8 mouse cellular contexts compared by ENCODE assay signal in the genomic region with DNA sequence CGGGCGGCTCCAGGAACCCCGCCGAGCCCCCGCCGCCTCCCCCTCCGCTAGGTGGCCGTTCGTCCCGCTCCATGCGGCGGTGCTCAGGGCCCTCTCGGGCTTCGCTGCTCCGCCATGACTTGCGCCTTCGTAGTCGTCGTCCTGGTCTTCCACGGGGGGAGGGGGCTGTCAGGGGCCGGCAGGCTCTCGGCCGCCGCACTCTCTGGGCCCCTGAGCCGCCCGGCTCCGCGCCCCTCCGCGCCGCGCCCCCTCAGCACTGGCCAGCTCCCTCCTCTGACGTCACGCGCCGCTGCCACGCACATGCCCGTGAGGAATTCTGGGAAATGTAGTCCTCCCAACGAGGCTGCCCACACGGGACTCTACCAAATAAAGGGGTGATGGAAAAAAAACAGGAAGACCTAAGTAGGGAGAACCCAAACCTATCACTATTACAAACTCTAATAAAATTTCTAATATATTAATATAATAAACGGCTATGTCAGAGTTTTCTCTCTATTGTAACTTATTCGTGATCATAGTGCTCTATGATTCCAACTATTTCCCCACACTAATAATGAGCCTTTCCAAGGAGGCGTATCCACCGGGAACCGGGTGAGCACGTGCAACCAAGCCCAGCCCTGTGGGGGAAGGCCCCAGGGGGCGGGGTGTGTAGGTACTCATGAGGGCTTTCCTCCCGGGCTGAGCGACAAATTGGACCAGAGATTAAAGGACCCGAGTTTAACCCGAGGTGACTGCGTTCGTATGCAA. TPM values are rescaled to one million over a fixed set of nuclear protein-coding genes. Genes with fewer than 3 reads are reported as not detected.
DNase-seq lines count a peak whose midpoint lies in the region; ATAC-seq and TF ChIP-seq lines count a peak whose summit lies in the region.

No protein-coding gene starts in this region.

- TF ChIP-seq POLR2A in MEL (IDR thresholded peaks at IDR 0.05; ENCODE audit: control insufficient read depth in 1 of 2, insufficient read depth in 1 of 2, low read depth in 1 of 2, low read length in 2 of 2, poor library complexity in 1 of 2): peak; percentile 47 to 62; a peak in 2 of 4 replicates
- TF ChIP-seq POLR2A in cerebellum, adult 2 months (IDR thresholded peaks at IDR 0.05; ENCODE audit: borderline replicate concordance, insufficient read depth, low read length): peak; percentile 28; the same call in 1 of the 2 replicates

- peak overlapping the region; percentile 89 for H3K9ac ChIP-seq in MEL (ENCODE audit: control insufficient read depth, low read depth, low read length, poor library complexity, severe bottlenecking)
- H3K9ac ChIP-seq in forebrain, postnatal 0 days: peak overlapping the region; percentile 49
- H3K9ac ChIP-seq in lung, embryonic 16.5 days (ENCODE audit: low read length): peak overlapping the region; percentile 75

- H3K27me3 ChIP-seq in MEL (ENCODE audit: control insufficient read depth in 1 of 2, insufficient read depth in 2 of 2, low read length in 2 of 2): no peaks in the 10 kb centered on the region
- H3K27me3 ChIP-seq in cerebellum, adult 2 months (ENCODE audit: control insufficient read depth, insufficient read depth, low read length): no peaks in the 10 kb centered on the region; the same call in 1 of the 2 replicates
- peaks cover 15% of the 10 kb centered on the region; the same call in 1 of the 2 replicates for H3K27me3 ChIP-seq in forebrain, postnatal 0 days (ENCODE audit: insufficient read depth, low read length)
- H3K27me3 ChIP-seq in lung, embryonic 16.5 days (ENCODE audit: control insufficient read depth, insufficient read depth, low read depth, low read length): peaks cover 12% of the 10 kb centered on the region

- peak overlapping the region; percentile 99 for H3K4me2 ChIP-seq in forebrain, postnatal 0 days (ENCODE audit: low read depth)
- H3K4me2 ChIP-seq in lung, embryonic 16.5 days (ENCODE audit: low read depth, low read length): peak overlapping the region; percentile 96

- peak; percentile 97 for DNase-seq in MEL (ENCODE audit: low read depth, low spot score)
- peak; percentile 94 for DNase-seq in cerebellum, adult 2 months
- DNase-seq in forebrain, postnatal 0 days: peak; percentile 96
- DNase-seq in layer of hippocampus, adult 9-10 months (ENCODE audit: low spot score): peak; percentile 94
- peak; percentile 77 for DNase-seq in ovary, postnatal 10 days (ENCODE audit: low spot score)
- peak; percentile 91 to 95 for DNase-seq in thymus, postnatal 10 days (ENCODE audit: low spot score in 2 of 2)

- ATAC-seq in forebrain, postnatal 0 days: peak; percentile 95
- peak; percentile 93 to 99 for ATAC-seq in hematopoietic stem cell, adult 5-6 weeks (replicated peaks in 1 of 2; ENCODE audit: insufficient read depth in 1 of 2, low FRiP score in 2 of 2, low TSS enrichment in 1 of 2, low read depth in 1 of 2, poor library complexity in 2 of 2, severe bottlenecking in 2 of 2)
- ATAC-seq in lung, embryonic 16.5 days (ENCODE audit: low read depth): peak; percentile 97

- H3K9me3 ChIP-seq in MEL (replicated peaks; ENCODE audit: insufficient read depth, low read length): no peaks in the 10 kb centered on the region
- no peaks in the 10 kb centered on the region for H3K9me3 ChIP-seq in forebrain, postnatal 0 days (ENCODE audit: low read length)
- no peaks in the 10 kb centered on the region for H3K9me3 ChIP-seq in lung, embryonic 16.5 days (ENCODE audit: control insufficient read depth, low read length)

- H3K79me2 ChIP-seq in MEL (ENCODE audit: control insufficient read depth, insufficient read depth, low read length, poor library complexity): peaks cover 14% of the 10 kb centered on the region

- H3K27ac ChIP-seq in MEL (ENCODE audit: control insufficient read depth, low read depth, low read length): peak overlapping the region; percentile 57
- H3K27ac ChIP-seq in cerebellum, adult 2 months (ENCODE audit: insufficient read depth, low read length): no peak overlapping the region
- no peak overlapping the region for H3K27ac ChIP-seq in forebrain, postnatal 0 days (ENCODE audit: low read depth, low read length)
- H3K27ac ChIP-seq in lung, embryonic 16.5 days (ENCODE audit: low read length): peak overlapping the region; percentile 36

- TF ChIP-seq CTCF in MEL (IDR thresholded peaks at IDR 0.05 in 2 of 3, conservative IDR thresholded peaks at IDR 0.05 in 1 of 3; ENCODE audit: control insufficient read depth in 1 of 3, insufficient read depth in 1 of 3, low read depth in 2 of 3, low read length in 3 of 3, poor library complexity in 1 of 3, severe bottlenecking in 1 of 3): 0 out of 6 replicates have a peak, but pooled peaks of 1 of the 3 experiments have one; percentile 0
- no peak for TF ChIP-seq CTCF in cerebellum, adult 2 months (IDR thresholded peaks at IDR 0.05; ENCODE audit: borderline replicate concordance, insufficient read depth, low read depth, low read length)
- peak; percentile 36 for TF ChIP-seq CTCF in forebrain, postnatal 0 days (IDR thresholded peaks at IDR 0.05; ENCODE audit: low read depth)

- under 1% methylated on average over 51 of the region's 53 CpGs for WGBS in cerebellum, adult 2 months
- 4% methylated on average over 47 of the region's 53 CpGs for WGBS in forebrain, postnatal 0 days
- 1% methylated on average over 35 of the region's 53 CpGs for WGBS in lung, embryonic 16.5 days

- H3K4me3 ChIP-seq in MEL (ENCODE audit: control insufficient read depth in 1 of 2, insufficient read depth in 1 of 2, low read depth in 2 of 2, low read length in 2 of 2): peak overlapping the region; percentile 64 to 84
- H3K4me3 ChIP-seq in cerebellum, adult 2 months (replicated peaks; ENCODE audit: insufficient read depth, low read depth, low read length): peak overlapping the region; percentile 85
- H3K4me3 ChIP-seq in forebrain, postnatal 0 days (ENCODE audit: low read depth, low read length): peak overlapping the region; percentile 73
- peak overlapping the region; percentile 89 for H3K4me3 ChIP-seq in lung, embryonic 16.5 days (ENCODE audit: low read length)

- no peak for TF ChIP-seq RAD21 in MEL (IDR thresholded peaks at IDR 0.05; ENCODE audit: low read depth, low read length)

- TF ChIP-seq EP300 in MEL (IDR thresholded peaks at IDR 0.05; ENCODE audit: low read depth in 1 of 2, low read length in 2 of 2): no peak

- peaks cover under 1 to 11% of the 10 kb centered on the region in 2 experiments; a peak in 3 of 4 replicates for H3K4me1 ChIP-seq in MEL (ENCODE audit: control insufficient read depth in 1 of 2, insufficient read depth in 2 of 2, low read length in 2 of 2)
- H3K4me1 ChIP-seq in cerebellum, adult 2 months (ENCODE audit: control insufficient read depth, insufficient read depth, low read length): no peaks in the 10 kb centered on the region
- H3K4me1 ChIP-seq in forebrain, postnatal 0 days (ENCODE audit: insufficient read depth): 0 out of 2 replicates have a peak, but pooled peaks cover 4% of the 10 kb centered on the region
- H3K4me1 ChIP-seq in lung, embryonic 16.5 days (replicated peaks; ENCODE audit: control insufficient read depth, insufficient read depth, low read length): peaks cover 7% of the 10 kb centered on the region

- H3K36me3 ChIP-seq in MEL (ENCODE audit: control insufficient read depth in 1 of 2, insufficient read depth in 2 of 2, low read length in 2 of 2): peaks cover 0 to 11% of the 10 kb centered on the region in 2 experiments; a peak in 2 of 4 replicates
- no peaks in the 10 kb centered on the region for H3K36me3 ChIP-seq in forebrain, postnatal 0 days (ENCODE audit: insufficient read depth)
- no peaks in the 10 kb centered on the region for H3K36me3 ChIP-seq in lung, embryonic 16.5 days (ENCODE audit: control insufficient read depth, insufficient read depth, low read length)

TF ChIP-seq in MEL, 35 proteins besides CTCF, POLR2A, EP300 and RAD21 (continues in another document):
- TF ChIP-seq TBP (IDR thresholded peaks at IDR 0.05; ENCODE audit: low read depth, low read length): 0 out of 2 replicates have a peak, but pooled peaks have one; percentile 25
- peak; percentile 47; the same call in 1 of the 2 replicates for TF ChIP-seq NELFE (IDR thresholded peaks at IDR 0.05; ENCODE audit: low read depth, low read length)
- peak; percentile 100 for TF ChIP-seq CHD1 (IDR thresholded peaks at IDR 0.05; ENCODE audit: low read depth, low read length)
- TF ChIP-seq MAX (IDR thresholded peaks at IDR 0.05; ENCODE audit: low read length): peak; percentile 95
- peak; percentile 97 for TF ChIP-seq HCFC1 (IDR thresholded peaks at IDR 0.05; ENCODE audit: low read depth, low read length)
- TF ChIP-seq MYB (IDR thresholded peaks at IDR 0.05; ENCODE audit: low read depth, low read length): no peak
- TF ChIP-seq RCOR1 (IDR thresholded peaks at IDR 0.05; ENCODE audit: low read depth, low read length): no peak
- peak; percentile 83 for TF ChIP-seq KAT2A (conservative IDR thresholded peaks at IDR 0.05; ENCODE audit: low read depth, low read length)
- no peak; the same call in 1 of the 2 replicates for TF ChIP-seq POLR2AphosphoS2 (IDR thresholded peaks at IDR 0.05; ENCODE audit: low read length)
- 0 out of 2 replicates have a peak, but pooled peaks have one; percentile 46 for TF ChIP-seq ELF1 (IDR thresholded peaks at IDR 0.05; ENCODE audit: low read depth, low read length)
- no peak for TF ChIP-seq TCF12 (IDR thresholded peaks at IDR 0.05; ENCODE audit: low read depth, low read length)
- TF ChIP-seq MAFK (IDR thresholded peaks at IDR 0.05; ENCODE audit: borderline replicate concordance, low read depth, low read length): no peak
- TF ChIP-seq MAZ (IDR thresholded peaks at IDR 0.05; ENCODE audit: low read depth, low read length): peak; percentile 88

RNA-seq across cellular contexts. Expression of a gene that starts 1.2 kb away (rescaled TPM):
- 5.0 and 5.3 TPM in 2 replicates for total RNA-seq in MEL (2012; rRNA removed)
- polyA plus RNA-seq in MEL (2012; ENCODE audit: insufficient read depth in 1 of 2, insufficient read length in 2 of 2, low read depth in 1 of 2, low replicate concordance in 2 of 2, missing spikeins in 1 of 2): 10 to 100 TPM; 10.2 to 22.8 TPM
- polyA plus RNA-seq in cerebellum, adult 2 months (2012; rRNA removed): 5.2 and 6.7 TPM in 2 replicates
- 2.1 and 4.6 TPM in 2 replicates for total RNA-seq in forebrain, postnatal 0 days (2014; rRNA removed)
- polyA plus RNA-seq in forebrain, postnatal 0 days (2015; fragmentation: Nextera tagmentation; extraction: Ambion mirVana): 0.48 and 0.62 TPM in 2 replicates
- total RNA-seq in hematopoietic stem cell, adult 5-6 weeks (2017): 0.13 and 3.2 TPM in 2 replicates
- 0.60 and 0.79 TPM in 2 replicates for polyA plus RNA-seq in lung, embryonic 16.5 days (2015; fragmentation: Nextera tagmentation; extraction: Ambion mirVana)

RNA-seq across cellular contexts. Expression of a gene that starts 5.5 kb away (rescaled TPM):
- 0.12 and 0.13 TPM in 2 replicates for total RNA-seq in MEL (2012; rRNA removed)
- under 1 TPM in 1 of 2 experiments, not detected in 1; 0.33 TPM for polyA plus RNA-seq in MEL (2012; ENCODE audit: insufficient read depth in 1 of 2, insufficient read length in 2 of 2, low read depth in 1 of 2, low replicate concordance in 2 of 2, missing spikeins in 1 of 2)
- polyA plus RNA-seq in cerebellum, adult 2 months (2012; rRNA removed): 0.95 and 1.3 TPM in 2 replicates
- total RNA-seq in forebrain, postnatal 0 days (2014; rRNA removed): 6.6 and 11.6 TPM in 2 replicates
- polyA plus RNA-seq in forebrain, postnatal 0 days (2015; fragmentation: Nextera tagmentation; extraction: Ambion mirVana): 2.8 and 3.2 TPM in 2 replicates
- 0.25 TPM in 1 of 2 replicates, not detected in the other for total RNA-seq in hematopoietic stem cell, adult 5-6 weeks (2017)
- polyA plus RNA-seq in lung, embryonic 16.5 days (2015; fragmentation: Nextera tagmentation; extraction: Ambion mirVana): 7.5 and 7.7 TPM in 2 replicates

Comparison
In these comparisons a context has a peak if more than half of its experiments do, and no peak if none do; other contexts are left out.
1. H3K27ac ChIP-seq: peak in MEL (single experiment) and lung, embryonic 16.5 days (single experiment); none in cerebellum, adult 2 months (single experiment) and forebrain, postnatal 0 days (single experiment).
2. Peak in every context shown above with its lines, with median percentiles within 50 percentile points of each other: DNase-seq, H3K4me3 ChIP-seq, H3K9ac ChIP-seq and ATAC-seq.